Mouse (Mus musculus) layer of hippocampus, adult 9-11 months (tissue): ENCODE measurements around the gene Kifc3.
"Not testable (repeated sequence)": the region's sequence is repeated elsewhere in the genome, so short reads cannot be mapped to it uniquely, and the experiment has no call there.

Experiments used
- DNase-seq: peaks from one replicate; pipeline ENCODE4 v3.0.0; 2022

Gene Kifc3

DNA sequence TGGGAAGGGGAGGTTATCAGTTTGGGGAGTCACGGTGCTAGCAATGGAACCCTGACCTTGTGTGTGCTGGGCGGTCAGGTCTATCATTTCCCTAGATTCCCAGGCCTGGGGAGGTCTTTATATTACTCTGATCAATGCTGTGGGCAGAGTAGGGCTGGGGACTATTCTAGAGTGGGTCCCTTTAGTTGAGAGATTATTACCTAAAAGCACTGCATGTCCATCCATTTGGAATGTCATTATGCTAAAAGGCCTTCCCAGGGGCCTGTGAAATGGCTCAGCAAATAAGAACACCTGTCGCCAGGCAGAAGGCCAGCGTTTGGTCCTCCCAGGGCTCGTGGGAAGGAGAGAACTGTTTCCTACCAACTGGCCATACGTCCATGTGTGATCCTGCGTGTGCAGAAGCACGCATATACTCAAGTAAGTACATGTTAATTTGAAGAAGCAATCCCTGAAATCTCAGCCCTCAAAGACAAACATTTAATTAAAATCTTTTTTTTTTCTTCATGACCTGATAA, 499 bp downstream of the Kifc3 start:
- DNase-seq = no peak

DNA sequence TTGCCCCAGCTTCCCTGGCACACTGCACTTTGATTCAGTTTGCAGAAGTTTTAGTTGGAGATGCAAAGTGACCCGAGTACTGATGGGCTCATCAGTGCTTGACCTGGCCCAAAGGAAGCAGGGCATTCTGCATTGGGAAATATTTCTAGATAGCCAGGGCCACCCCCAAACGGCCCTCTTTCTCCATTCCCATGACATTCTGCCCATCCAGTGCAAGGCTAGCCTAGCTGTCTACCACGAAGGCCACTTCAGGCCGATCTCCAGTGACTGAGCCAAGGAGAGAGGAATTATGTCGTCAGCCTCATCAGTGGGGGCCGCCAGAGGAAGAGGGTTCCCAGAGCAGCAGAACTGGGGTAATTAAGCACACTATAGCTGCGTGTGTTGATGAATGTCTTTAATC, 1.1 kb downstream of the Kifc3 start:
- DNase-seq = no peak

DNA sequence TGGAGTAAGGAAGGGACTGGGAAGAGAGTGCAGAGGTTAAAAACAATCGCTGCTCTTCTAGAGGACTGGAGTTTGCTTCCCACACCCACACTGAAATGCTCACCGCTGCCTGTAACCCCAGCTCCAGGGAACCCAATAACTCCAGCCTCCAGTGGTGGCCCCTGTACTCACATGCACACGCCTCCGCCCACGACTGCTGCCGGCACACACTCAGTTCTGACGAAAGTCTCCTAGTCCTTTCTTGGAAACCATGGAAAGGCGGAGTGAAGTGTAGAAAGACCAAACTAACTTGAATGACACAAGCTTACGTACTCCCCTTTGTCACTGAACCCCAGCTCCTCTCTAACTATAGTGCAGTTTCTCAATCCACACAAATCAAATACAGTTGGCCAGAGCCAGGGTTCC, 2.6 kb downstream of the Kifc3 start:
- DNase-seq = no peak

DNA sequence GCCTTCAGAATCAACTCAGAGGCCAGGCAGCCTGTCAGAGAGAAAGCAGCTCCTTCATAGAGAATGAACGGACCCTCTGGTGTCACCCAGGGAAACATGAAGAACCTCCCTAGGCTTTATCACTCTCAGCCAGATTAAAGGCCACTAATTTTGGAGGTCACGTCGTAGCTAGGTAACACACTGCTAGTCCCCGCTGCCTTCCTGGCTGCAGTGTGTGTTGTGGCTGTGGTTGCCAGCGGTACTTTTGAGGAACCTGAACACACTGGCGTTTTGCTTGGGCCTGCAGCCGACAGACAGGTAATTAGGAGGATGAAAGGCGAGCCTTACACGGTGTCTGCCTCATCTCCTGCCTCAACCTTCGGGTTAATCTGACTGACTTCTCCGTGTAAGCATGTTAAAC, 6.9 kb downstream of the Kifc3 start:
- DNase-seq = no peak

DNA sequence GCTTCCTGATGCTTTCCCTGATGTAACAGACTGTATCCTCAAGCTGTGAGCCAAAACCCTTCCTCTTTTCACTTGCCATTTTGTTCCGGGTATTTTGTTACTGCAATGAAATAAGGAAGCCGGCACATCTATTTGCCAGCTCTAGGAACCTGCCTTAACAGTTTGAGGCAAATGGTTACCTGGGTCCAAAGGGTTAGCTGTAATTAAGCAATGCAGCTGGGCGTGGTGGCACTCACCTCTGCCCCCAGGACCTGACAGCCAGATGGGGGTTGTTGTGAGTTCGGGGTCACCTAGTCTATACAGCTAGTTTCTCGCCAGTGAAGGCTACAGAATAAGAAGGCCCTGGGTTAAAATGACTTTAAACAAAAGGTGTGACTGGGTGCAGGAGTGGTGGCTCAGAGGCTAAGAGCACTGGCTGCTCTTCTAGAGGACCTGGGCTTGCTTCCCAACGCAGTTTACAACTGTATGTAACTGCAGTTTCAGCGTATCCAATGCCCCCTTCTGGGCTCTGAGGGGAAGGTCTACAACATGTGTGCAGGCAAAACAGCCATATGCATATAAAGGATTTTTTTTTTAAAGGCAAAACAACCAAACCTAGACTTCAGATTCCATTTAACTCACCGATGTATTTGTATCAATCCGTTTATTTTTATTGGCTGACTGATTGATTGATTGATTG, 11.0 kb downstream of the Kifc3 start:
- no peak for DNase-seq

DNA sequence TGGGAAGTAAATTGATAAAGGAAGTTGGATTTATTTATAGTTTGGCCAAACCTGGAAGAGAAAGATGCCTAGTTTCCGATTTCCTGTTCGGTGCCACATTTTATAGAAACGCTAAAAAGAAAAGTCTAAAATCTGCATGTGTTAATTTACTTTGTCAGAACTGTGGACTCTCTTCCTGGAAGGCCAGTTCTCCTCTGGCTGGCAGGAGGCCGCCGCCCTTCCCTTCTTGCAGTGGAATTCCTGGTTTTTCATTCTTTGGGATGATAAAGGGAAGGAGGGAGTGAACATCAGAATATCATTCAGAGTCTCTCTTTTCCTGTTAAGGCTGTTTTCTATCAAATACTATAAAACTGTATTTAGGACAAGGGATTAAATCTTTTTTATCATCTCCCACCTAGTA, 15.0 kb downstream of the Kifc3 start:
- no peak for DNase-seq

DNA sequence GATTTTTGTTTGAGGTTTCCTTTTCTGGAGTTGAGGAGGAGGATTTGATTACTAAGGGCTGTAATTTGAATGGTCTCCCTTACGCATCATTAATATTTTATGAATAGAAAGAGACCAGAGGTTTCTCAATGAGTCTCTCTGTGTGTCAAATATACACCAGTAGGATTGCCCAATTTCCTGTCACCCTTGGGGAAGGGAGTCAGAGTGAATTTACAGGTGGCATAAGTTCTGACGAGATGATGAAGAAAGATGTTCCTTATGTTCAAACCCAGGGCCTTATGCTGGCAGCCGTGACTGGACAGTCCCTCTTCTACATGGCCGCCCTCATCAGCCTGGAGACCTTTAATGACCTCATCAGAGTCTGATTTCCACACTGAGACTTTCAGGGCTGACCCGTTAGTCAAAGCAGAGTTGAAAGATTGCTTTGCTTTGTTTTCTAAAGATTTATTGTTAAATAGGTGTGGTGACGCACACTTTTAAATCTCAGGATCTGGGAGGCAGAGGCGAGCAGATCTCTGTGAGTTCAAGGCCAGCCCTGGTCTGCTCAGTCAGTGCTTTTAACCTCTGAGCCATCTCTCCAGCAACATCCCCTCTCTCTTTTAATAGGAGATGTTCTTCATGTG, 16.6 kb downstream of the Kifc3 start:
- no peak for DNase-seq

DNA sequence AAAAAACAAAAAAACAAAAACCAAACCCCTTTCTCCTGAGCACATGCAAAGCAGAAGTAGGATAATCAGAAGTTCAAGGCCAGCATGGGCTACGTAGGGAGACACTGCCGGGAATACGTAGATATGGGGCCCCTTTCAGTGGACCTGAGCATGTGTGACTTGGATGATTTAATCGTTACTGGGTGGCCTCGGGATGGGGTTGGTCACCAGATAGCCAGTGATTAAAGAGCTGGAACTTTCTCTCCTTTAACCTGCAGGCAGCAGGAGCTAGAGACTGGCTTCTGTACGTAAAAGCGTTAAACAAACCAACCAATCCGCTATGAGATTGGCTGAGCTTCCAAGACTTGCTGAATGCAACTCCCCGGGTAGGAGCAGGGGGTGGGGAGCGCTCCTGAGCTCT, 17.5 kb downstream of the Kifc3 start:
- no peak for DNase-seq

DNA sequence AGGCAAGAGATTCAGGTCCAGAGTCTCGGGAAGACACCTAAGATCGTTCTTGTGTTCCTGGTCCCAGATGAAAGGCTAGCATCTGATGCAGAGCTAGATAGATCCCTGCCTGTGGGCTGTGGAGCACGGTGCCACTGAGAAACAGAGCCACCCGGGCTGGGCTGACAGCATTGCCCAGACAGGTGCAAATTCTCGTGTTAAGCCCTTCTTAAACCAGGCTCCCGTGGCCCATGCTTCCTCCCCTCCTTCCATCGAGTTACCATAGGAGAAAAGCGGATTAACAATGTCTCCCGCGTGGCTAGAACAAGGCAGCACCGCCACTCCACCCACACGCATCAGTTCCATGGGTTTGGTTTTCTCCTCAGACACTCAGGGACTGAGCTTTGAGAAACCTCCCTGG, 18.4 kb downstream of the Kifc3 start:
- no peak for DNase-seq

DNA sequence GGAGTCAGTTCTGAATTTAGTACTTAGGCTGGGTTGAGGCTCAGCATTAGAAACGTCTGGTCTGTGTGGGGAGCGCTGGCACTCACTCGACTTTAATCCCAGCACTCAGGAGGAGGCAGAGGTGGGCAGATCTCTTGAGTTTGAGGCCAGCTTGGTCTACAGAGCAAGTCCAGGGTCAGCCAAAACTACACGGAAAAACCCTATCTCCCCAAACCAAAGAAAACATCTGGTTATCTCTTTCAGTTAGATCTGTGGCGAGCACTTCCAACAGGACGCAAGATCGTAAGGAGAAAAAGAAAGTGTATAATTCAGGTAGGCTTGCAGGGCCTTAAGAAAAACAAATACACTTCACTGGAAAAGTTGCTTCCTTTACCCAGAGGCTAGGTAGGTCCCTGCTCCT, 20.8 kb downstream of the Kifc3 start:
- DNase-seq = no peak

DNA sequence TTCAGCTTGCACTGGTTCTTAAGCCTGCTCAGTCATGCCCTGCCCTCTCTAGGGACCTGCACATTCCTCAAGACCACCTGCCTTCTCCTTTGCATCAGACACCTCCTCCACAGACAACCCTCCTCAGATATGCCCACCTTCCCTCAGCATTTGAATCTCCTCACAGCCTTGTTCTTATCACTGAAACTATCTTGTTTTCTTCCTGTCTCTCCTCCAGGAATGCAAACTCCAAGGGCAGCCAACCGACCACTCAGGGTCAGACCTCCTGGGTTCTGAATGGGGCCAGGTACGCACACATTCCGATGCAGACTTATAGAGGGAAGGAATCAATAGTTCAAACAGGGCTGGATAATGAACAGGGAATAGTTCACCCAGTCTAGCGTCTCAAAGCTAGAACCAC, 24.4 kb downstream of the Kifc3 start:
- DNase-seq = no peak

DNA sequence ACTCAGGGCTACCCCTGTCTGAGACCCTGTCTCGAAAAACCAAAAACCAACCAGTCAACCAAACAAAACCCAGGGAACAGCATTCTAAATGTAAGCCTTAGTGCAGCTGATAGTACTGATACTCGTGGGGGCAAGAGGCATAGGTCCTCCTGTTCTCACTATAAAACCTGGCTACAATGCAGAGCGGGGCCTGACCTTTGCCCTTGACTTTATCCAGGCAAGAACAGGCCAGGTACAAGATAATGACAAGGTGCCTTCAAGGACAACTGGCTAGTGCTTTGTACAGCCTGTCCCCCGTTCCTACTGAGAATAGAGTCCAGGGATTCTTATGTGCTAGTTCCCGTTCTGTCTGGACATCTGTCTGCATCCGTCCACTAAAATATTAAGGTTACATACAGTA, 25.6 kb downstream of the Kifc3 start:
- no peak for DNase-seq

DNA sequence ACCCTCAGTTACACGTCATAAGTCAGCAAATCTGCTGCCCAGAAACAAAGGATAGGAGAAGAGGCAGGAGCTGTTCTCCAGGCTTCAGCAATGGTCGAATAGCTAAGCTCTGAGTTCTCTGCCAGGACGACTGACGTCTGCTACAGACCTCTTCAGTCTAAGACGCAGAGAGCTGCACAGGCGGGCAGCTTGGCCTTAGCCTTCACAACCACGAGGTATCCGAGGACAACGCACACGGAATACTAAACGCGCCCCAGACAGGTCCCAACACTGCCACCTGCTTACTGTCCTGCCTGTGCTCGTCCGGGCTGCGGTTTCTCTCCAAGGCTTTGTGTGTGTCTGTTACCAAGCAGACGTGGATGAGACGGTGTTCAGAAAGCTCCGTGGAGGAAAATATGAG, 26.8 kb downstream of the Kifc3 start:
- DNase-seq = peak; percentile 52

DNA sequence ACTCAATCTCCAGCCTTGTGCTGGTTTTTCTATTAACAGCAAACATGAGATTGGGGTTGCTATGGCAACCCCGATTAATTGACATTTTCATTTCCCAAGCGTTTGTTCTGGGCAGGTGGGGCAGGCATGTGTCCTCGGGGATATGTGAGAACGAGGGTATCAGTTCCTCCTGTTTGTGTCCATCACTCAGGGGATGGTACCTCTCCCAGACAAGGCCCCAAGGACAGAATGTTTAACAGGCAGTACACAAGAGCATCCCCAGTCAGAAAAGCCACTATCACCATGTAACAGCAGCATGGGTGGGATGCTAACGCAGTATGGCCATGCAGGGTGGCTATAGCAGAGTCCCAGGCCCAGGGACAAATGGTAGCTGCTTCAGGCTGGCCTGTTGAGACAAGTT, 27.3 kb downstream of the Kifc3 start:
- peak; percentile 50 for DNase-seq

DNA sequence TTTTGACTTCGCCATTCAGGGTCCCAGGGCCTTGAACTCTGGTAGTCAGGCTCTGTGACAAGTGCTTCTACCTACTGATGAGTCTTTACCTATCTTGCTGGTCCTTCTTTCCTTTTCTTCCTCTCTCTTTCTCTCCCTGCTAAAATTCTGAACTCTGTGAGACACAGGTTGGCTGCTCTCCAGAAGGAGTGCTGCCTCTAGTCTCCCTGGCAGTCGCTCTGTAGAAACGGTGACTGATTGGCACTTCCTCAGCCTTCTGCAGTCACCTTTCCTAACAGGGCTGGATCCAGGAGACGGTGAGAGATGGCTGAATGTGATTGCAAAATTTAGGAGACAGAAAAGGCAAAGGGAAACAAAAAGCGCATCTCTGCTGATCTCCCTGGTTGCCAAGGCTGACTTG, 30.2 kb downstream of the Kifc3 start:
- no peak for DNase-seq

DNA sequence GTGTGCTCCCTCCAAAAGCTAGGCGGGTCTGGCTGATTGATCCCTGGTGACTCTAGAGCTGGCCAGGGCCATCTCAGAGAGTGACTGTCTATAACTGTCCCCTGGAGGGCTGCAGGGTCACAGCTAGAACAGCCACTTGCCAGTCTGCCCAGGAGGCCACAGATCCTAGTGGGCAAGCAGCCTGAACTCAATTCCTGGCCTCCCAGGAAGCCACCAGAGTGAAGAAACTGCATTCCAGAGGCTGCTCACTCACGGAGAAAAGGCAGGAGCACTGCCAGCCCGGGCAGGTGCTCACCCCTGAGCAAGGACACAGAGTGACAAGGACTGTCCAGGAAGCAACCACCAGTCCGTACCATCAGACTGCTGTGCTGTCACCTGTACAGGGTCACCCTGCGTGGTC, 34.9 kb downstream of the Kifc3 start:
- DNase-seq = no peak

DNA sequence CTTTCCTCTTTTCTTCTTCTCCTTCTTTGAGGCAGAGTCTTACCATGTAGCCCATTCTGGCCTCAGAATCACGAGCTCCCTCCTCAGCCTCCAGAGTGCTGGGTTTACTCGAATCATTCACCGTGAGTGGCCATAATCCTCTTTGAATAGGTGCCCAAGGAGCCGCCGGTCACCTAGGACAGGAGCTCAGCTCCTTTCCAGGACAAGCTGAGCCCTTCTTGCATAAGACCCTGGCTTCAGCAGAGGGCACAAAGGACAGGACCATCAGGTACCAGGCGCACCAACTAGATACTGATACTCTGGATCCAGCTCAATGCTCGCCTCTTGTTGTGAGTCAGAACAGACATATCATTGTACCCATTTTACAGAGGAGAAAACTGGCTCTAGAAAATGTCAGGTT, 36.2 kb downstream of the Kifc3 start:
- DNase-seq = no peak

DNA sequence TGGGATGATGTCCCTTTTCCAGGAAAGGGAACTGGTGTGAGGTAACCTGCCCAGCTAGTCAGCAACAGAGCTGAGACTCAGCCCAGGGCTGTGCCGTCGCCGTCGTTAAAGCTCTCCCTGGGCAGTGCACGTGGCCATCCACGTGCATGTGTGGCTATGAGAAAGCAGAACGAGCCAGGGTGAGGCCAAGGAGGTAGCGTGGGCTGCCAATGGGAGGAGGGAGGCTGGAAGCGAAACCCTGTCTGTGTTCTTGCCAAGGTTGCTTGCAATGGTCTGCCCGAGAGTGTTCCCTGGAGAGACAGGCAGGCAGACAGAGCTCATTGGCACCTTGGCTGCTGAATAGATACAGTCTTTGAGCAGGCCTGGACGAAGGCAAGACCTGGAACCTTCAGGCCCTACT, 36.7 kb downstream of the Kifc3 start:
- peak; percentile 81 for DNase-seq

DNA sequence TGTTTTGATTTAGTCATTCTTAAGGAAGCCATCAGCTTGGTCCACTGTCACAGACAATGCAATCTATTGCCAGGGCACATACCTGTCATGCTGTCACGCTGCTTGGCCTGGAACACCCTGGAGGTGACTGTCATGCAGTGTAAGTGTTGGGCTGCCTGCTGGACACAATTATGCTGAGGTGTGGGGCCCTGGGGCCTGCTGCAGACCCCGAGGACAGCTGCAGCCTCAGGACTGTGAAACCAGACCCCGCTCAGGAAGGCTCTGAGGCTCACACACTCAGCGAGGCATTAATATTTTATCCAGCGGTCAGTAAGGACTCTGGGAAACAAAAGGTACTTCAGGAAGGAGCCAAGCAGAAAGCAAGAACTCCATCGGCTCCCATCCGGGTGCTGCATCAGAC, 38.1 kb downstream of the Kifc3 start:
- no peak for DNase-seq

DNA sequence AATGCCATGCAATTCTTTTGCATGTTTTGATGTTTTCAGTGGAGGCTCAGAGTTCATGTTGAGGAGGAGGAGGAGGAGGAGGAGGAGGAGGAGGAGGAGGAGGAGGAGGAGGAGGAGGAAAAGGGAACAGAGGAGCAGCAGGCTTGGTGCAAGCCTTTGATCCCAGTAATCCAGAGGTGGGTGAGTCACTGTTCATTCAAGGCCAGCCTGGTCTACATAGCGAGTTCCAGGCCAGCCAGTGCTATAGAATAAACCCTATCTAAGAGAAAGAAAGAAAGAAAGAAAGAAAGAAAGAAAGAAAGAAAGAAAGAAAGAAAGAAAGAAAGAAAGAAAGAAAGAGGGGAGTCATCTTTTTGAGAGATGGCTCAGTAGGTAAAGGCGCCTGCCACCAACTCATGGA, 38.6 kb downstream of the Kifc3 start:
- DNase-seq = not testable (repeated sequence)

DNA sequence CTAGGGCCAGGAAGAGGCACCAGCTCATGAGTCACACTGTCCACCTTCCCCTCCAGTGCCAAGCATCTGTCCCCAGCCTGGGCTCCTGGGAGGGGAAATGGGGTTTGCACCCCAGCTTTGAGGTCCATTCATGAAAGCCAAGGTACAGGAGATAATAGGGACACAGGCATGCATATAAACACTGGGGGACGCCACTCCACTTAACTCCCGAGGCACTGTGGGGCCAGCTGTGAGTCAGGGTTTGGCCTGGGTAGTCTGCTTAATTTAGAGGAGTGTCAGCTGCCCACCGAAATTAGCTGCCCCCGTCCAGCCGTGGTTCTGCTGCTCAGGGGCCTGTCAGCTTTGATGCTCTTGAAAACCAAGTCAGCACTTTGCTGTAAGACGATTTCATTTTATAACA, 39.8 kb downstream of the Kifc3 start:
- no peak for DNase-seq

DNA sequence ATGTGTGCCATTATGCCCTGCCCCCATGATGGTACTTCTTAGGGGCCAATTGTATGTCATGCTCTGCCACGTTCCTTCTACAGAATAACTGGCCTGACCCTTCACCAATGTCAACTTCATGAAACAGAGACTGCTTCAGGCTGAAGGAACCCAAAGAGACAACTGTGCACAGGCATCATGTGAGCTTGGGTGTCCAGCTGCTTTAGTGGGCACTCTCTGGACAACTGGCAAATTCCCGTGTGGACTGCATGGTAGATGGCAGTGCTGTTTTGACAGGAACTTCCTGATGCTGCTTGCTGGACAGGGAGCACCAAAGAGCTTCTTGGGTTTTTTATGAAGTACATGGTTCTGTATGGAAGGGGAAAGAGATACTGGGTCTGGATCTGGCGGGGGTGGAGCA, 43.3 kb downstream of the Kifc3 start:
- no peak for DNase-seq

DNA sequence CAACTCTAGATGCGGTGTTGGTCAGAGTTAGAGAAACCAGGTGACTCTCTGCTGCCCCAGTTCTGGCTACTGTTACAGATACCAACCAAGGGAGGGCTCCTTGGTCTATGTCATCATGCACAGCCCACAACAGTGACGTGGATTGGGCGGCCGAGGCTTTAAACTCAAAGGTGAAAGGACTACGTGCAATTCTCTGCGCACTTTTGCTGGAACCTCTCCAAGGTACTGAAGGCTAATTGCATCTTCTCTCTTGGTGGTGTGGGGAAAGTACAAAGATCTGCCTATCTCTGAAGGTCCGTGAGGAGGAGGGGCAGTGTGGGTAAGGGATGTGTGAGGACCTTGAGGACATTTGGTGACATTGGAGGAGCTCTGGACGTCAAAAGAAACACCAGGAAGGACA, 44.0 kb downstream of the Kifc3 start:
- no peak for DNase-seq

DNA sequence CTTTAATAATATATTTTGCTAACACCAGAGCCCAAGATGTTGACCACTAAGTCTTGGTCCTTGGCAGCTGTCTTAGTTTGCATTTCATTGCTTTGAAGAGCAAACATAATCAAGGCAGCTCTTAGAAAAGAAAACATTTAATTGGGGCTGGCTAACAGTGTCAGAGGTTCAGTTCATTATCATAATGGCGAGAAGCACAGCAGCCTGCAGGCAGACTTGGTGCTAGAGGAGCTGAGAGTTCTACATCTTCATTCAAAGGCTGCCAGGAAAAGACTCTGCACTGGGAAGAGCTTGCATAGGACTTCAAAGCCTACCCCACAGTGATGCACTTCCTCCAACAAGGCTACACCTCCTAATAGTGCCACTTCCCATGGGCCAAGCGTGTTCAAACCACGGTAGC, 45.5 kb downstream of the Kifc3 start:
- no peak for DNase-seq

DNA sequence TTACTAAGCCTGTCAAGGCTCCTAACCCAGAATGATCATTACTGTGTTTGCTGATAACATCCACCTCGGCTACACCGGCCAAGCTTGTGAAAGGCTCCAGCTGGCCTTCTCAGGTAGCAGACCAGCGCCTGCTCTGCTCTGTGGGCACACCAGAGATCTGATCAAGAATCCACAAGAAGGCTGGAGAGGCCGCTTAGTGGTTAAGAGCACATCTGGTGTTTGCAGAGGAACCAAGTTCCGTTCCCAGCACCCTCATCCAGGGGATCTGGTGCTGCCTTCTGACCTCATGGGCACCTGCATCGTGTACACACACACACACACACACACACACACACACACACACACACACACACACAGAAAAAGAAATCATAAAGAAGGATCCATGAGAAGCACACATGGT, 46.5 kb downstream of the Kifc3 start:
- DNase-seq = no peak
